Mouse (Mus musculus) neutrophil, adult 5-6 weeks (primary cell): Measurements from ENCODE around the gene Ston1. TPM values are rescaled to one million over a fixed set of nuclear protein-coding genes. Genes with fewer than 3 reads are reported as not detected.

ENCODE experiments used
- ATAC-seq: fragments of 151-379, 151-347 bp; 2 replicates; pipeline ENCODE4 v1.8.0; 2017; ENCODE audit warnings: mild to moderate bottlenecking, moderate TSS enrichment; ENCODE audit not compliant: insufficient number of reproducible peaks, poor library complexity, low FRiP score, severe bottlenecking; ENCODE audit errors: extremely low read depth
- total RNA-seq: library from RNA; stranded (forward); fragments of 200-1000 nt; gene quantifications from 2 replicates; pipeline ENCODE4 v1.2.3, GENCODE M21; 2017

Ston1 gene
- total RNA-seq, 1 experiment from 2014 or later: not detected

GRCm38 (mm10) chr17:88647149-88647548 is 49.7 kb downstream of the Ston1 start:
- no peak for ATAC-seq

- peak; percentile 36; the same call in 1 of the 2 replicates for ATAC-seq
Measured at GRCm38 (mm10) chr17:88652010-88652409, 54.5 kb downstream of the Ston1 start.

GRCm38 (mm10) chr17:88652702-88653374 is 55.4 kb downstream of the Ston1 start:
- ATAC-seq: peak; percentile 71; the same call in 1 of the 2 replicates

- ATAC-seq: no peak
Measured at GRCm38 (mm10) chr17:88653375-88653769, 55.9 kb downstream of the Ston1 start.

GRCm38 (mm10) chr17:88658510-88658909 is 61.0 kb downstream of the Ston1 start:
- no peak for ATAC-seq

- no peak for ATAC-seq
Measured at GRCm38 (mm10) chr17:88666076-88666475, 68.6 kb downstream of the Ston1 start.

- peak; percentile 36; the same call in 1 of the 2 replicates for ATAC-seq
Measured at GRCm38 (mm10) chr17:88668452-88668851, 71.0 kb downstream of the Ston1 start, which contains the start of gene Gtf2a1l. TSS of gene Gtf2a1l (plus strand) at chr17:88668660.

GRCm38 (mm10) chr17:88669921-88670320 is 72.4 kb downstream of the Ston1 start:
- ATAC-seq: no peak

- no peak for ATAC-seq
Measured at GRCm38 (mm10) chr17:88670800-88671199, 73.3 kb downstream of the Ston1 start.

GRCm38 (mm10) chr17:88675310-88676309 is 78.1 kb downstream of the Ston1 start:
- no peak for ATAC-seq

- no peak for ATAC-seq
Measured at GRCm38 (mm10) chr17:88688226-88688625, 90.7 kb downstream of the Ston1 start.

GRCm38 (mm10) chr17:88696656-88697333 is 99.3 kb downstream of the Ston1 start:
- no peak for ATAC-seq

GRCm38 (mm10) chr17:88700901-88701300 is 103.4 kb downstream of the Ston1 start:
- peak; percentile 78 for ATAC-seq

- ATAC-seq: no peak
Measured at GRCm38 (mm10) chr17:88702345-88702744, 104.9 kb downstream of the Ston1 start.

- no peak for ATAC-seq
Measured at GRCm38 (mm10) chr17:88703112-88703511, 105.6 kb downstream of the Ston1 start.

GRCm38 (mm10) chr17:88706231-88706649 is 108.8 kb downstream of the Ston1 start:
- no peak for ATAC-seq
